18 mouse cellular contexts compared by ENCODE assay signal in genomic region chr8:116192096-116192495, GRCm38 (mm10).
DNase-seq lines count a peak whose midpoint lies in the region; ATAC-seq and TF ChIP-seq lines count a peak whose summit lies in the region.
"Had no signal": no experiment of that assay in that cellular context is flagged by ENCODE, and none has a peak within 500 bp of the region (broad histone marks: within the 10 kb centered on the region; RNA-seq: fewer than 3 reads in every experiment).

No protein-coding gene starts in this region.

- H3K4me2 ChIP-seq in forebrain, embryonic 13.5 days: no peak overlapping the region
- H3K4me2 ChIP-seq in liver, postnatal 0 days (ENCODE audit: low read depth, low read length): no peak overlapping the region
- H3K4me2 ChIP-seq: forebrain, embryonic 15.5 days; hindbrain, embryonic 12.5 days had no signal

- no peak overlapping the region for H3K9ac ChIP-seq in forebrain, embryonic 13.5 days
- H3K9ac ChIP-seq in liver, postnatal 0 days (replicated peaks): no peak overlapping the region
- H3K9ac ChIP-seq: forebrain, embryonic 15.5 days; hindbrain, embryonic 12.5 days had no signal

- no peaks in the 10 kb centered on the region for H3K36me3 ChIP-seq in forebrain, embryonic 10.5 days (replicated peaks)
- H3K36me3 ChIP-seq in forebrain, embryonic 13.5 days (ENCODE audit: poor library complexity, severe bottlenecking): no peaks in the 10 kb centered on the region
- no peaks in the 10 kb centered on the region for H3K36me3 ChIP-seq in liver, postnatal 0 days (replicated peaks; ENCODE audit: insufficient read depth, low read length)
- H3K36me3 ChIP-seq: embryonic facial prominence, embryonic 10.5 days; forebrain, embryonic 15.5 days; heart, embryonic 10.5 days; hindbrain, embryonic 12.5 days had no signal

- no peak for TF ChIP-seq EP300 in liver, postnatal 0 days (IDR thresholded peaks at IDR 0.05; ENCODE audit: low read depth)

- TF ChIP-seq CTCF in liver, postnatal 0 days (IDR thresholded peaks at IDR 0.05; ENCODE audit: low read depth): no peak

- H3K4me3 ChIP-seq in forebrain, embryonic 10.5 days: no peak overlapping the region
- no peak overlapping the region for H3K4me3 ChIP-seq in forebrain, embryonic 13.5 days
- no peak overlapping the region for H3K4me3 ChIP-seq in liver, postnatal 0 days (ENCODE audit: low read depth, low read length)
- H3K4me3 ChIP-seq: embryonic facial prominence, embryonic 10.5 days; forebrain, embryonic 15.5 days; heart, embryonic 10.5 days; hindbrain, embryonic 12.5 days had no signal

- 28% methylated on average over 3 of the region's 3 CpGs for WGBS in forebrain, embryonic 10.5 days
- 20% methylated on average over 3 of the region's 3 CpGs for WGBS in forebrain, embryonic 13.5 days
- 19% methylated on average over 3 of the region's 3 CpGs for WGBS in liver, postnatal 0 days (ENCODE audit: insufficient replicate concordance)

- no peak for DNase-seq in forebrain, embryonic 10.5 days (ENCODE audit: extremely low spot score, low spot score)
- peak; percentile 4 for DNase-seq in R1 (ENCODE audit: low read depth, low spot score)
- peak; percentile 53 for DNase-seq in kidney, adult 9 months
- DNase-seq in kidney, postnatal 36 days: peak; percentile 37 to 54
- no peak for DNase-seq in liver, postnatal 0 days
- DNase-seq: adrenal gland, postnatal 25 days; cerebellum, adult 2 months; cerebellum, postnatal 10 days; gastrocnemius, postnatal 36 days; heart, postnatal 10 days; heart, postnatal 4 days had no signal

- ATAC-seq in forebrain, embryonic 13.5 days: no peak
- no peak for ATAC-seq in liver, postnatal 0 days
- ATAC-seq: forebrain, embryonic 15.5 days; hindbrain, embryonic 16.5 days; Patski had no signal

- H3K27ac ChIP-seq in forebrain, embryonic 10.5 days: 0 out of 2 replicates have a peak overlapping the region, but pooled peaks have one; percentile 32
- H3K27ac ChIP-seq in forebrain, embryonic 13.5 days: no peak overlapping the region
- no peak overlapping the region for H3K27ac ChIP-seq in liver, postnatal 0 days (ENCODE audit: low read depth)
- H3K27ac ChIP-seq: embryonic facial prominence, embryonic 10.5 days; forebrain, embryonic 15.5 days; heart, embryonic 10.5 days; hindbrain, embryonic 12.5 days had no signal

- H3K4me1 ChIP-seq in forebrain, embryonic 10.5 days: peaks cover 14% of the 10 kb centered on the region
- peaks cover 8% of the 10 kb centered on the region; the same call in 1 of the 2 replicates for H3K4me1 ChIP-seq in forebrain, embryonic 13.5 days
- no peaks in the 10 kb centered on the region for H3K4me1 ChIP-seq in liver, postnatal 0 days (ENCODE audit: insufficient read depth)
- H3K4me1 ChIP-seq: heart, embryonic 10.5 days had no signal

- H3K9me3 ChIP-seq in forebrain, embryonic 10.5 days: no peaks in the 10 kb centered on the region
- no peaks in the 10 kb centered on the region for H3K9me3 ChIP-seq in forebrain, embryonic 13.5 days (replicated peaks)
- H3K9me3 ChIP-seq in liver, postnatal 0 days (ENCODE audit: low read length): no peaks in the 10 kb centered on the region
- H3K9me3 ChIP-seq: embryonic facial prominence, embryonic 10.5 days; forebrain, embryonic 15.5 days; heart, embryonic 10.5 days; hindbrain, embryonic 12.5 days had no signal

- H3K27me3 ChIP-seq in forebrain, embryonic 10.5 days (ENCODE audit: poor library complexity, severe bottlenecking): 0 out of 2 replicates have a peak, but pooled peaks cover 2% of the 10 kb centered on the region
- no peaks in the 10 kb centered on the region for H3K27me3 ChIP-seq in forebrain, embryonic 13.5 days
- H3K27me3 ChIP-seq in liver, postnatal 0 days (ENCODE audit: insufficient read depth, low read length): no peaks in the 10 kb centered on the region
- H3K27me3 ChIP-seq: forebrain, embryonic 15.5 days; hindbrain, embryonic 12.5 days had no signal

Comparison
In these comparisons a context has a peak if more than half of its experiments do, and no peak if none do; other contexts are left out.
1. DNase-seq: peak in R1 (single experiment), kidney, adult 9 months (single experiment) and kidney, postnatal 36 days (2 of 2); none in forebrain, embryonic 10.5 days (single experiment) and liver, postnatal 0 days (single experiment).